Mouse (Mus musculus): ENCODE measurements around the gene Pramel7. TPM values are rescaled to one million over a fixed set of nuclear protein-coding genes. Genes with fewer than 3 reads are reported as not detected.
"Not testable (repeated sequence)": the region's sequence is repeated elsewhere in the genome, so short reads cannot be mapped to it uniquely, and the experiment has no call there.

Gene Pramel7
- not detected in 2 replicates for total RNA-seq (2017)

DNA sequence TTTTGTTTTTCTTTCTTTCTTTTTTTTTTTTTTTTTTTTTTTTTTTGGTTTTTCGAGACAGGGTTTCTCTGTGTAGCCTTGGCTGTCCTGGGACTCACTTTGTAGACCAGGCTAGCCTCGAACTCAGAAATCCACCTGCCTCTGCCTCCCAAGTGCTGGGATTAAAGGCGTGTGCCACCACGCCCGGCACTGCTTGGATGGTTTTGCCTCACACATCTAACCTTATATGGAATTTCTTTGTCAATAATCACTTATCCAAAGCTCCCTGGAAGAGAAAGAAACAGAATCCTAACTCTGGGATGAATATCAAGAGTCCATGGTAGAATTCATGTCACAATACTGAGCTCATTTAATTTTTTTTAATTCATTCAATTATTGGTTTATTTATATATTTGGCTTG, at the start of gene Pramel7:
Gene Pramel7, minus strand, starts transcription at position 101 of the 400 bp plus-strand sequence.
- not testable (repeated sequence) for ATAC-seq (ENCODE audit: extremely low read depth, insufficient number of reproducible peaks, low FRiP score, poor library complexity, severe bottlenecking)

DNA sequence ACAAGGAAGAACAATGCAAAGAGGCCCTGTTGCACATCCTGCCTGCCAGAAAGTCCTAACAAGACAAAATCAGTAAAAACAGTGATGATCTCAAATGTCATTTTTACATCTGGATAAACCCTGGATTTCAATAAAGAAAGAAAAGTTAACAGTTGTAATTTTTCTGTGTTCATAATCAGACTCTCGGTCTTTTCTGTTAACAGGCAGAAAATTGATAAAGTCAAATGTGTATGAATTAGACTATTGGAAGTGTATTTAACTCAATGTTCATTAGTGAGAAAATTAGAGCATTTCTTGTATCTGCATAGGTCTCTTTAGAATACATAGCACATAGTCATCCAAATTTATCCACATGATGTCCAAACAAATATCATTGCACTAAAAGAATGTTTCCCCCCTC, 48.5 kb upstream of the Pramel7 start, which contains the start of gene Olfr1128:
Gene Olfr1128, minus strand, starts transcription at position 101 of the 400 bp plus-strand sequence.
- no peak for ATAC-seq (ENCODE audit: extremely low read depth, insufficient number of reproducible peaks, low FRiP score, poor library complexity, severe bottlenecking)

DNA sequence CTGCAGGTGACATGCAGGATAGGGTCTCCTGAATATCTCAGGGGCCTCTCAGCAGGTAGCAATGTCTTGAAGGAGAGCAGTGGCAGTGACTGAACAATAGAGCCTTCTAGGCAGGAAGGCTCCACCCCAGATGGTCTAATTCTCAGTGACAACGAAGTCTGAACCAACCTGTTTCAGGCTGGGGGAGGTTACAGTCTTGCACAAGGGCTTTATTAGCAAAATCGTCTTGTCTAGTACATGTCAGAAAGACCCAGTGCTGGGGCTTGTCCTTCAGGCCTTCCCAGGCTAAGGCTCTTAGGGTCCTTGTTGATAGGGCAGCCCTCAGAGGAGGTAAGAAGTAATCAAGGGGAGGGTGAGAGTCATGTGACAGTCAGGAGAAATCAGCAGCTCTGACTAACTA, 37.9 kb upstream of the Pramel7 start:
- no peak for ATAC-seq (ENCODE audit: extremely low read depth, insufficient number of reproducible peaks, low FRiP score, poor library complexity, severe bottlenecking)

DNA sequence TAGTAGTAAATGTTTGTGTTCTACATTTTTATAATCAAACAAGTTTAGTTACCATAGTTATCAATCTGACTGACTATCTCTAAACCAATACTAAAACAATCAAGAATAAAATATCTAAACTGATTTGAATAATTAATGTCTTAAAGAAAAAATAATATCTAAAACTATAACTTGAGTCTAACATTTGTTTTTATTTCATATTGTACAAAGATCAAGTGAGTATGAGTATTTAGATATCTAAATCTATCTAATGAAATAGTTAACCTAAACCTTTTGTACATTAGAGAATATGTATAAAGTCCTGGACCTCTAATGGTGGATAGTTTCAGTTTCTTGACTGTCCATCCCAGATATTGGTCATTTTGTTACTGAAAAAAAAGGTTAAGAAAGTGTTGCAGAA, 34.6 kb upstream of the Pramel7 start, which contains the start of gene Olfr153:
Gene Olfr153, plus strand, starts transcription at position 301 of the 400 bp plus-strand sequence.
- ATAC-seq (ENCODE audit: extremely low read depth, insufficient number of reproducible peaks, low FRiP score, poor library complexity, severe bottlenecking), result no peak

DNA sequence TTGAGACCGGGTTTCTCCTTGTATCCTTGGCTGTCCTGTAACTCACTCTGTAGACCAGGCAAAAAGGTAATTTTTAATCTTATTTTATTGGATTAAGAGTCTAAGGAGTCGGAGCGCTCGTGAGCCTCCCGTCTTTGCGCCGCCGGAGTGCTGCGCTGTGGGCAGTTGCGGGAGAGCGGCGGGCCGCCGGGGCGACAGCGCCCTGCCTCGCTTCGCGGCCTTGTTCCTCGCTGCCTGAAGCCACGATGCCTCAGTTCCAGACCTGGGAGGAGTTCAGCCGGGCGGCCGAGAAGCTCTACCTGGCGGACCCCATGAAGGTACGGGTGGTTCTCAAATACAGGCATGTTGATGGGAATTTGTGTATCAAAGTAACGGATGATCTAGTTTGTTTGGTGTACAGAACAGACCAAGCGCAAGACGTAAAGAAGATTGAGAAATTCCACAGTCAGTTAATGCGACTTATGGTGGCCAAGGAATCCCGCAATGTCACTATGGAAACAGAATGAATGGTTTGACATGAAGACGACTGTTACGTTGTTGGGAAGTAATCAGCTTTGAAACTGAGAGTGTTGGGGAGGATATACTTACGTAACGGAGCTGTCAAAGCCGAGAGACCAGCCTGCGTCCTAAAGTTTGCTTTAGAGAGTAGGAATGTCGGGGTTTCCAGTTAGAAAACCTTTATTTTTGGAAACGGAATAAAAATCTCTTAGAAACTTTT, 29.2 kb upstream of the Pramel7 start:
- ATAC-seq (ENCODE audit: extremely low read depth, insufficient number of reproducible peaks, low FRiP score, poor library complexity, severe bottlenecking), result not testable (repeated sequence)

DNA sequence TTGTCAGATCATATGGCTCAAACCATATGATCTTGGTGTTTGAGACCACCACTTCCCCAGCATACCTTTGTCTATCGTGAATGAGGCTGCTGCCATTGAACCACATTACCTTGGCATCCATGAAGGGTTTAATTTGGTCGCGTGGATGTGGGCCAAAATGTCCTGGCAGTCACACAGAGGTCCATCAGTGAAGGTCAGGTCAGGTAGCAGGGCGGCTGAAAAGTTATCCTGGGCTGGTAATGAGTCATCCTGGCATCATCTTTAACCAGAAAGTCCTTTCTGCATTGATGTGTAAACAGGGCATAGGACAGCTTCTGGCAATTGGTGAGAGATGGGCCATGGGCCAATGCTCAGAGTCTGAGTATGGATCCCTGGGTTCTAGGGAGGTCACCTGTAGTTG, 23.8 kb upstream of the Pramel7 start:
- no peak for ATAC-seq (ENCODE audit: extremely low read depth, insufficient number of reproducible peaks, low FRiP score, poor library complexity, severe bottlenecking)

DNA sequence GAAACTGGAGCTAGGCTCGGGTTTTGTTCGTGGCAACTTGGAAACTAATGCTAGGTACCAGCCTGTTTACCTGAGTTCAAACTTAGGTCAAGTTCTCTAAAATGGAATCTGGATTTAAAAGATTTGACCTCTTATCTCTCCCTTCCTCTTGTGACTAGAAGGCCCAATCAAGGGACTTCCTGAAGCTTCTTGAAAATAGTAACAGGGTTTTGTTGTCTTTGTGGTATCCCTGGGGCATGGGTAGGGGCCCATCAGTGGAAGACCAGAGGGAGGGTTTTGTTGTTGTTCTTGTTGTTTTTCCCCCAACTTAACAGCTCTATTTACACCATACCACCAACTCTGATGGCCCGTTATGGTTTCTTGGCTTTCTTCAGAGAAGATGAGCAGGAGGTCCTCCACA, 19.7 kb upstream of the Pramel7 start:
- no peak for ATAC-seq (ENCODE audit: extremely low read depth, insufficient number of reproducible peaks, low FRiP score, poor library complexity, severe bottlenecking)

DNA sequence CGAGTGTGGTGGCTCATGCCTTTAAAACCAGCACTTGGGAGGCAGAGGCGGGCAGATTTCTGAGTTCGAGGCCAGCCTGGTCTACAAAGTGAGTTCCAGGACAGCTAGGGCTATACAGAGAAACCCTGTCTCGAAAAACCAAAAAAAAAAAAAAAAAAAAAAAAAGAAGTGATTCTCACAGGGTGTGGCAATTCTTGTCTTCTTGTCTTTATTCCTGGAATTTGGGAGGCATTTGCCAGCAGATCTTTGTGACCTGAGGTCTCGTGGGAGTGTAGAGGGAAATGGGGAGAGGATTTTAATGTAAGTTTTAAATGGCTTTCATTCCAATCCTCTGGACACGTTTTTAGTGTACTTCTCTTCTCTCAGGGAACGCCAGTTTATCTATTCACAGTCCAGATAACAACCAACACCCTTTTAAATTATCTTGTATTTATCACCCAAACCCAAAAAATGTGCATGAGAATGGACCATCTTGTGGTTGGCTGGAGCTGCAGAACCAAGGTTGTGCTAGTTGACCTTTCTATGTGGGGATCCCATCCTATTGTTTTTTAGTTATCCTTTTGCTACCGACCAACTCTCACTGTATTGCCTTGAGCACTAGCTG, 18.7 kb upstream of the Pramel7 start:
- no peak for ATAC-seq (ENCODE audit: extremely low read depth, insufficient number of reproducible peaks, low FRiP score, poor library complexity, severe bottlenecking)

DNA sequence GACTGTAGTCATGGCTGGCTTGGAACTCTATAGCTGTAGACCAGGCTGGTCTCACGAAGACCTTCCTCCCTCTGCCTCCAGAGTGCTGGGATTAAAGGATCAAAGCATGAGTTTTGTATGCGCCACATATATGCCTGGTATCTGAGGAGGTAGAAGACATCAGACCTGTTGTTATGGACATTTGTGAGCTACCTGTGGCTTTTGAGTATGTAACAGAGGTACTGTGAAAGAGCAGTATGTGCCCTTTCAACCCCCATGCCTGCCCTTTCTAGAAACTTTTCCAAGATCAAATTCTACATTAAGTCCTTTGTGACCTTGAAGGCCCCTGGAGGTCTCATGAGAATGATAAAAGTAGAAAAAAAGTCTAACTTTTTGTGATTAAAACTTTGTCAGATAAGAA, 18.2 kb upstream of the Pramel7 start:
- ATAC-seq (ENCODE audit: extremely low read depth, insufficient number of reproducible peaks, low FRiP score, poor library complexity, severe bottlenecking), result no peak

DNA sequence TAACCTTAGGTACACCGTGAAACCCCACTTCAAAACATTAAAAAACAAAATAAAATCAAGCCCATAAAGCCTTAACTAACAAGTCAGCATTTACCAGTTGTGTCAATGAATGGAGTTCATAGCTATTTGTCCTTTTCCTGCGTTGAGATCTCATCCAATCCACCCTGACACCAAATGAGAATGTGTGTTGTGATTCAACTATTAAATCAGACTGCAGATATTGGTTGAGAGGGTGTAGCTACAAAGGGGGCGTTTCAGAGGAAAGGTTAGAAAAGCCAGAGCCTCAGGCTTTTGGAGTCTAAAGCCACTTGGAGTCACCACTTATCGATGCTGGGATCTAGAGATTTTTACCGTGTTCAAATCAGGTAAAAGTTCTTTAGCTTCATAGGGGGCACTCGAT, 9.4 kb upstream of the Pramel7 start, which contains the start of gene Pramel6:
Gene Pramel6, plus strand, starts transcription at position 301 of the 400 bp plus-strand sequence.
- ATAC-seq (ENCODE audit: extremely low read depth, insufficient number of reproducible peaks, low FRiP score, poor library complexity, severe bottlenecking), result no peak

DNA sequence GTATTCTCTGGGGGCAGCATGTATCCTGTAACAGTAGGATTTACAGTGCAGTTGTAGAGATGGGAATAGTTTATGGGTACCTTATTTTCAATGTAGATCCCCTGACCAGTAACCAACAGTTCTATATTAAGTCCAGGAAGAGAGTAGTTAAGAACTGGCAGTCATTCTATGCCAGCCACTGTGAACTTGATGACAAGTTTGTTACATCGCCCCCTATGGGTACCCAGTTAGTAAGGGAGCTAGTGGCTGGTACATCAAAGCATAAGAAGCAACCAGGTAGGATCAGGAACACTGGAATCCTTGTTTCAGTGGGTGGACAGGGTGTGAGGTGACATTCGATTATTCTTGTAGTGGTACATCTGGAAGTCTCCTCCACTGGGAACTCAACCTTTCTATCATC, 14.6 kb downstream of the Pramel7 start:
- ATAC-seq (ENCODE audit: extremely low read depth, insufficient number of reproducible peaks, low FRiP score, poor library complexity, severe bottlenecking), result no peak

DNA sequence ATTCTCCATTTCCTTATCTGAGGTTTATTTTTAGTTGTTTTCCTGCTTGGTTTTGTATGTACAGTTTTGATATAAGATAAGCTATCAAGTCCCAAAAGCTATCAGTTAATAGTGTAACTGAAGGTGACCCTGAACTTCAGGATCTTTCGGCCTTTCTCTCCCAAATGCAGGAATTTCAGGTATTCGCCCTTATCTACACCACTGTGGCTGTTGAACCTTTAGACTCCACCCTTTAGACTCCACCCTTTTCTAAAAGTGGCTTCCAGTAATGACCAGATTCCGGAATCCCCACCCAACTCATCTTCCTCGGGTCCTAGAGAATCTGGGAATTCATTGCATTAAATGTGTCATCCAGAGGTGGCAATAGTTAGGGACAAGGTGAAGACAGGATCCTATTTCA, 15.7 kb downstream of the Pramel7 start:
- no peak for ATAC-seq (ENCODE audit: extremely low read depth, insufficient number of reproducible peaks, low FRiP score, poor library complexity, severe bottlenecking)

DNA sequence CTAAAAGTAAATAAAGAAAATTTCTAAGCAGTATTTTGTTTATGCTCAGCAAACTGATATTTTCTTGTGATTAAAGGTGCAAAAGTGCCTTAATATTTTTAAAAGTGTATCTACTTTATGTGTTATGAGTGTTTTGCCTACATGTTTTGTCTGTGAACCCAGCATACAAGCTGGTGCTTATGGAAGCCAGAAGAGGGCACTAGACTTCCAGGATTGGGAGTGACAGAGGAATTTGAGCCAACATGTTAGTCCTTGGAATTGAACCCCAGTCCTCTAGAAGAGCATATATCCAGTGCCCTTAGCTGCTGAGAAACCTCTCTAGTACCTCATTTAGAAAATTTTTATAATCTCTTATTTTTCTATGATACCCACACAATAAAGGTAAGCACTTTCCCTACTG, 16.7 kb downstream of the Pramel7 start:
- no peak for ATAC-seq (ENCODE audit: extremely low read depth, insufficient number of reproducible peaks, low FRiP score, poor library complexity, severe bottlenecking)

DNA sequence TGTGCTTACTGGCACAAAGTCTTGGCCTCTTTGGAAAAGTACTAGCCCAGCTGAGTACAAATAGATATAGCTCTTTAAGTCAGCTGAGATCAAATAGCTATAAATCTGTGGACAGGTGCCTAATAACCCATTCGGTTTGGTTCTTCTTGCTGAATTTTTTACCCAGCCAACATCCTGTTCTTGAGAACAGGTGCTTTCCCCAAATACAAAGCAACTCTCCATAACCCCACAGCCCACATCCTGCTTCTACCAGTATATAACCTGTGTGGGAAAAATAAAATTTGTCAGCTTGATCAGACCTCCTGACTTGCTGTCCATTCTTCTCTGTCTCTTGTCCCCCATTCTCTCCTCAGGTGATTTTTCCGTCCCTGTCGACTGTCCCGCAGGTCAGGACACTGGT, 35.1 kb downstream of the Pramel7 start:
- ATAC-seq (ENCODE audit: extremely low read depth, insufficient number of reproducible peaks, low FRiP score, poor library complexity, severe bottlenecking), result no peak

DNA sequence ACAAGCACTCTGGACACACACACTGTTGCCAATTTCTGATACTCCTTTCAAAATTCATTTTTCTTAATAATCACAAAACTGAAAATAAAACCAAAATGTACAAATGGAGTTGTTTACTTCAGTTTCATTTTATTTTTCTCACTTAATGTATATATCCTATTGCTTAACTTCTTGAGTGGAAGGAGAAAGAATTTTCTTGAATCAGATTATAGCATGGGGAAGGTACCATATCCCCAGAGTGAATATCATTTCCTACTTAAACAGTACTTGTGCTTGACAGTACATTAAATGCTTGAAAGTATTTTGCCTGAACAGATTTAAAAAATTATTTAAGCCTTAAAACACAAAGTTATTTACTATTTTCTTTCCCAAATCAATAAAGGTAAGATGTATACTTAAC, 43.2 kb downstream of the Pramel7 start, which contains the start of gene Olfr1126:
Gene Olfr1126, plus strand, starts transcription at position 301 of the 400 bp plus-strand sequence.
- no peak for ATAC-seq (ENCODE audit: extremely low read depth, insufficient number of reproducible peaks, low FRiP score, poor library complexity, severe bottlenecking)

Other genes starting within 250 kb of the Pramel7 start
- gene Olfr1115, start 249.1 kb downstream of the Pramel7 start, total RNA-seq (2017), result not detected in 2 replicates
- 0.12 and 0.25 TPM in 2 replicates for gene Olfr1116, start 229.6 kb downstream of the Pramel7 start, total RNA-seq (2017)
- 0.49 TPM in 1 of 2 replicates, not detected in the other for gene Olfr1118, start 189.5 kb downstream of the Pramel7 start, total RNA-seq (2017)
- gene Olfr1120, start 142.3 kb downstream of the Pramel7 start, total RNA-seq (2017), result not detected in 2 replicates
- gene Olfr1121, start 127.2 kb downstream of the Pramel7 start, total RNA-seq (2017), result not detected in 2 replicates
- not detected in 2 replicates for gene Olfr1122, start 111.2 kb downstream of the Pramel7 start, total RNA-seq (2017)
- not detected in 2 replicates for gene Olfr1123, start 80.5 kb downstream of the Pramel7 start, total RNA-seq (2017)
- gene Olfr1124, start 66.8 kb downstream of the Pramel7 start, total RNA-seq (2017), result not detected in 2 replicates
- not detected in 2 replicates for gene Olfr1126, start 43.1 kb downstream of the Pramel7 start, total RNA-seq (2017)
- not detected in 2 replicates for gene Pramel6, start 9.5 kb upstream of the Pramel7 start, total RNA-seq (2017)
- not detected in 2 replicates for gene Olfr153, start 34.7 kb upstream of the Pramel7 start, total RNA-seq (2017)
- gene Olfr1128, start 48.4 kb upstream of the Pramel7 start, total RNA-seq (2017), result not detected in 2 replicates
- gene Olfr1129, start 76.8 kb upstream of the Pramel7 start, total RNA-seq (2017), result not detected in 2 replicates
- gene Olfr1130, start 109.1 kb upstream of the Pramel7 start, total RNA-seq (2017), result not detected in 2 replicates
- gene Olfr1131, start 130.0 kb upstream of the Pramel7 start, total RNA-seq (2017), result 0.49 TPM in 1 of 2 replicates, not detected in the other
- gene Olfr1132, start 140.4 kb upstream of the Pramel7 start, total RNA-seq (2017), result 0.12 TPM in 1 of 2 replicates, not detected in the other
- not detected in 2 replicates for gene Olfr1133, start 150.3 kb upstream of the Pramel7 start, total RNA-seq (2017)
- not detected in 2 replicates for gene Olfr1134, start 161.4 kb upstream of the Pramel7 start, total RNA-seq (2017)
- gene Olfr1135, start 176.6 kb upstream of the Pramel7 start, total RNA-seq (2017), result not detected in 2 replicates
- not detected in 2 replicates for gene Olfr1136, start 196.9 kb upstream of the Pramel7 start, total RNA-seq (2017)
- not detected in 2 replicates for gene Olfr1137, start 216.1 kb upstream of the Pramel7 start, total RNA-seq (2017)
- gene Olfr1138, start 242.9 kb upstream of the Pramel7 start, total RNA-seq (2017), result not detected in 2 replicates
- not detected in 2 replicates for gene Olfr1140, start 246.7 kb upstream of the Pramel7 start, total RNA-seq (2017)

Measured in neutrophil, adult 5-6 weeks (primary cell).